Mouse (Mus musculus): ENCODE results near the gene Stat1. TPM values are rescaled to one million over a fixed set of nuclear protein-coding genes. Genes with fewer than 3 reads are reported as not detected.

Stat1 gene
- polyA plus RNA-seq (2015; fragmentation: Nextera tagmentation; extraction: Ambion mirVana), result 27.0 and 28.2 TPM in 2 replicates

DNA sequence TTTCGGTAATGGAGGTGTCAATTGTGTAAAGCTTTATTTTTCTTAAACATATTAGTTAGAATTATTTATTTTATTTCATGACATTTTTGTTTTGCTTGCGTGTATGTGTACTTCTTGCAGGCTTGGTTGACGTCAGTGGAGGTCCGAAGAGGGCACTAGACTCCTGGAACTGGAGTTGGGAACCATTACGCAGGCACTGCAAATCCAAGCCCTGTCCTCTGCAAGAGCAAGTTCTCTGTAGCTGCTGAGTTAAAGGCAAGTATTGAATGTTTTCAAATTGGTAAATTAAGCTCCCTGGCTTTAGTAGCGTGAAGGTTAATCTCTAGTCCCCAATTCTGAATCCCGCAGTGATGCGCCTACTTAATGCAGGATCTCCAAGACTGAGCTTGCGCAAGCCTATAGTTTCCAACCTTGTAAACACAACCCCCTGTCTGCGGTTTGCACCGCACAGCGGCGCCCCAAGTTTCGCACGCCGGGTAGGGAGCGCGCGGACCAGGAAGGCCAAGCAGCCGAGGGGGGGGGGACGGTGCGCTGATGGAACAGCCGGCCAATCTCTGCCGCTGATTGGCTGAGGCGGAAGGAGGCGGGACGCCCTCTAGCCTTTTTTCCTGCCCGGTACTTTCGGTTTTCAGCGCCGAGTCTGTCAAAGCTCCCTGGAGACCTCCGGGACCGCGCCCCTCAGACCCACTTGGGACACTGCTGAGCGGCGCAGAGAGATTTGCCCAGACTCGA, at the start of gene Stat1:
TSS of gene Stat1 (plus strand) at position 581 of the 732 bp plus-strand sequence.

Other genes starting within 250 kb of the Stat1 start
- gene Myo1b, start 203.4 kb upstream of the Stat1 start, polyA plus RNA-seq (2015; fragmentation: Nextera tagmentation; extraction: Ambion mirVana), result 21.1 and 27.0 TPM in 2 replicates
- gene Stat4, start 132.3 kb upstream of the Stat1 start, polyA plus RNA-seq (2015; fragmentation: Nextera tagmentation; extraction: Ambion mirVana), result 0.56 and 0.90 TPM in 2 replicates
- 26.4 and 43.6 TPM in 2 replicates for gene Gls, start 113.8 kb downstream of the Stat1 start, polyA plus RNA-seq (2015; fragmentation: Nextera tagmentation; extraction: Ambion mirVana)